Mouse (Mus musculus) bone marrow, adult 2 months (tissue): ENCODE data around the gene Sema3g. TPM values are rescaled to one million over a fixed set of nuclear protein-coding genes. Genes with fewer than 3 reads are reported as not detected.

ENCODE experiments used
- H3K27ac ChIP-seq: fragments of 200-500 bp; 2 replicates; pipeline ENCODE4 v1.5.1; 2012; ENCODE audit warnings: low read depth, mild to moderate bottlenecking, control low read depth, inconsistent platforms, low read length; ENCODE audit not compliant: control insufficient read depth, poor library complexity, insufficient read depth
- H3K4me1 ChIP-seq: fragments of 200-500 bp; 2 replicates; pipeline ENCODE4 v1.6.1; 2011; ENCODE audit warnings: low read length; ENCODE audit not compliant: control insufficient read depth, insufficient read depth
- H3K4me3 ChIP-seq: fragments of 200-500 bp; replicated peaks from 2 replicates; pipeline ENCODE3; 2011; ENCODE audit warnings: mild to moderate bottlenecking, low read depth, low read length, control low read depth; ENCODE audit not compliant: control insufficient read depth
- CTCF ChIP-seq: fragments of 200-500 bp; IDR thresholded peaks from 2 replicates; pipeline ENCODE4 v1.5.1; 2011; ENCODE audit warnings: low read length, control low read depth; ENCODE audit not compliant: control insufficient read depth, insufficient read depth
- POLR2A ChIP-seq: fragments of 200-500 bp; IDR thresholded peaks from 2 replicates; pipeline ENCODE4 v1.6.1; 2011; ENCODE audit warnings: low read depth, mild to moderate bottlenecking, control low read depth, low read length, borderline replicate concordance; ENCODE audit not compliant: control insufficient read depth
- WGBS: fragments of 180-500 bp; shearing (Covaris S2); methylation state at CpG from one replicate; pipeline ENCODE4 v1.1.7; 2018; 5-methylcytosine and 5-hydroxymethylcytosine counted together
- polyA plus RNA-seq: library from polyadenylated mRNA; stranded (reverse); fragments of >200 nt; gene quantifications from 2 replicates; pipeline ENCODE4 v1.2.4, GENCODE M21; 2011; ENCODE audit warnings: low replicate concordance; ENCODE audit not compliant: missing spikeins, insufficient read depth, insufficient read length

Sema3g gene
- polyA plus RNA-seq: 1.1 and 2.7 TPM in 2 replicates

GRCm38 (mm10) chr14:31217666-31218065 lies at the start of gene Sema3g:
Sema3g (plus strand) TSS chr14:31217860.
- Histone ChIP-seq H3K4me3 (no peak within 1 kb of the TSS), H3K4me1 (no peaks in the 10 kb centered on the region; the same call in 1 of the 2 replicates), H3K27ac (no peak within 1 kb of the TSS)
- TF ChIP-seq CTCF (peak; percentile 63), POLR2A (no peak)
- WGBS: 11% methylated on average over 11 of the region's 11 CpGs

GRCm38 (mm10) chr14:31168425-31168824 lies 49.2 kb upstream of the Sema3g start, which contains the start of gene Stab1:
Stab1 (minus strand) TSS chr14:31168641.
- Histone ChIP-seq H3K27ac (no peak within 1 kb of the TSS; the same call in 1 of the 2 replicates), H3K4me1 (peaks cover 5% of the 10 kb centered on the region), H3K4me3 (peak within 1 kb of the TSS; percentile 13)
- 3% methylated on average over 10 of the region's 10 CpGs for WGBS
- TF ChIP-seq POLR2A (no peak), CTCF (no peak)

GRCm38 (mm10) chr14:31169508-31169907 lies 48.2 kb upstream of the Sema3g start:
- TF ChIP-seq POLR2A (no peak), CTCF (no peak)
- 19% methylated on average over 6 of the region's 6 CpGs for WGBS

GRCm38 (mm10) chr14:31170963-31171362 lies 46.7 kb upstream of the Sema3g start:
- Histone ChIP-seq H3K4me1 (peaks cover 5% of the 10 kb centered on the region), H3K27ac (no peak overlapping the region), H3K4me3 (no peak overlapping the region)
- 89% methylated on average over 13 of the region's 13 CpGs for WGBS
- TF ChIP-seq CTCF (no peak), POLR2A (no peak)

More at GRCm38 (mm10) chr14:31169508-31169907, 48.2 kb upstream of the Sema3g start:
- H3K4me1 ChIP-seq: peaks cover 5% of the 10 kb centered on the region
- H3K27ac ChIP-seq: no peak overlapping the region
- H3K4me3 ChIP-seq: no peak overlapping the region

GRCm38 (mm10) chr14:31171386-31171785 lies 46.3 kb upstream of the Sema3g start:
- Histone ChIP-seq H3K4me3 (no peak overlapping the region), H3K27ac (no peak overlapping the region), H3K4me1 (peaks cover 3% of the 10 kb centered on the region)
- WGBS: 81% methylated on average over 11 of the region's 11 CpGs
- TF ChIP-seq CTCF (no peak), POLR2A (no peak)

GRCm38 (mm10) chr14:31171821-31172220 lies 45.8 kb upstream of the Sema3g start:
- H3K4me3 ChIP-seq: no peak overlapping the region
- TF ChIP-seq POLR2A (no peak), CTCF (no peak)
- H3K4me1 ChIP-seq: peaks cover 2% of the 10 kb centered on the region
- 93% methylated on average over 15 of the region's 15 CpGs for WGBS
- no peak overlapping the region for H3K27ac ChIP-seq

GRCm38 (mm10) chr14:31172781-31173455 lies 44.7 kb upstream of the Sema3g start:
- H3K27ac ChIP-seq: no peak overlapping the region
- TF ChIP-seq POLR2A (no peak), CTCF (no peak)
- no peak overlapping the region for H3K4me3 ChIP-seq
- no peaks in the 10 kb centered on the region for H3K4me1 ChIP-seq
- 84% methylated on average over 18 of the region's 18 CpGs for WGBS

GRCm38 (mm10) chr14:31173537-31173936 lies 44.1 kb upstream of the Sema3g start:
- Histone ChIP-seq H3K4me3 (no peak overlapping the region), H3K4me1 (no peaks in the 10 kb centered on the region), H3K27ac (no peak overlapping the region)
- 82% methylated on average over 7 of the region's 7 CpGs for WGBS
- no peak for TF ChIP-seq POLR2A
- TF ChIP-seq CTCF: no peak
